Mouse (Mus musculus) B cell, adult 62 days (primary cell): ENCODE data around the gene Aars. TPM values are rescaled to one million over a fixed set of nuclear protein-coding genes. Genes with fewer than 3 reads are reported as not detected.

Experiments used
- total RNA-seq: library from RNA; stranded (reverse); gene quantifications from 4 replicates; pipeline ENCODE4 v1.2.4, GENCODE M21; 2023

Aars gene
- 41.5 to 51.6 TPM (median 44.6 TPM) in 4 replicates for total RNA-seq

DNA sequence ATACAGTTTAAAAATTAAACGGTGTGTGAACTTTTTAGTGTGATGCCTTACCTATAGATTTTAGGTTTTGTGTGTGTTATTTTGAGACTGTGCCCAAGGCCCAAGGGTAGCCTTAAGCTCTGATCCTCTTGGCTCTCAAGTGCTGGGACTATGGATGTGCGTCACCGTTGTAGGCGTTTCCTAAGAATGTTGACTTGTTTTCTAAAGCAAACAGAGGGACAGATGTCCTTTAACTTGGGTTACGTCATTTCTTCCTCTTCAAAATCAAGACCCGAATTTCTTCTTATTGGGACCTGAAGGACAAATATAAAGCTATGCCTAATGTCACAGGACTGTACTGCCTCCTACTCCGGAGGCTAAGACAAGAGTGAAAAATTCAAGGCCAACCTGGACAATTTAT is at the start of gene Aars:
Gene Aars (plus strand): TSS at position 229 of the 400 bp plus-strand sequence.

DNA sequence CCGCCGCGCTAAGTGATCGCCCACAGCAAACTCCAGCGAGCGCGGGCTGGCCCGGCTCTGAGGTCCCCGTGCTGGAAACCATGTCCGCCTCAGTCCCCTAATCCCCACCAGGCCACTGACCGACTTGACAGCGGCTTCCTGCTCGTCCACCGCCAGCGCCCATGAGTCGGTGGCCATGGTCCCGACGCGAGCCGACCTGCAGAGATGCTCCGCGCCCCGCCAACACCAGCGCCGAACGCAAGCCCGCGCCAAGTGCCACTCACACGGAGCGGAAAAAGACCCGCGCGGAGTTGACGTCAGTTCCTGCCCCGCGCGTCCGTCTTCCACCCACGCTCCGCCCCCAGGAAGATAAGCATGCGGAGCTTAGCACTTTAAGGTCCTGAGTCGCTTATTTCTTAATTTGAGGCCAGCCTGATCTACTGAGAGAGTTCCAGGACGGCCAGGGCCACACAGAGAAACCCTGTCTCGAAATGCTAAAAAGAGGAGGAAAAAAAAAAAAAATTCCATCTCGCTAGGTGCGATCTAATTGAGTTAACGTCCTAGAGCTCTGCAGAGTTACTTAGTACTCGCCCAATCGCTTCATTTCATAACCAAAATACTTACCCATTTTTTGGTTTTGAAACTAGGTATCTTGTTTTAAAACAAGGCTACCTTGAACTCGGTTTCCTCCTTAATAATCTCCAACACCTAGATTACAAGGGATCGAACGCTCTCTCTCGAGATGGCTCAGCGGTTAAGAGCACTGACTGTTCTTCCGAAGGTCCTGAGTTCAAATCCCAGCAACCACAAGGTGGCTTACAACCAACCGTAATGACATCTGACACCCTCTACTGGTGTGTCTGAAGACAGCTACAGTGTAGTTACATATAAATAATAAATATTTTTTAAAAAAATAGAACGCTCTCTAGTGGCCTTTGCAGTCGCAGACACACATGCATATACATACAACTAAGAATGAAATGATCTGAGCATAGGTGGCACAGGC is 35.1 kb upstream of the Aars start, which contains the start of gene Ddx19a:
Gene Ddx19a (minus strand): TSS at position 254 of the 985 bp plus-strand sequence.

DNA sequence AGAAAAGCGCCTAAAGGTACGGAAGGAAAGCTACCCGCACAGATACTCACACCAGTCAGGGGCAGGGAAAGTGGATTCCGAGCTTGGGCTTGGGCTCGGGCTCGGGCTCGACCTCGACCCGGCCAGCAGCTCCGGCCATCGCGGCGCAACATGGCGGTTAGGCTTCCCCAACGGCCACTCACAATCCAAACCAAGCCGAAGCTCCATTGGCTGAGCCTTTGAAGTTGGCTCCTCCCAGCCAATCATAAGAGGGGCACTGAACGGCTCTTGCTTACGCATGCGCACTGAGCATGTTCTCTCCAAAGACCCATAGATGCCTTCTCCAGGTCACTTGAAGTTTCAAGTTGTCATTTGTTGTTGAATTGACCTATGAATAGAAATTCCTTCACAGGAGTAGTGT is 1.4 kb upstream of the Aars start, which contains the start of gene Ddx19b:
Gene Ddx19b (minus strand): TSS at position 180 of the 400 bp plus-strand sequence.

DNA sequence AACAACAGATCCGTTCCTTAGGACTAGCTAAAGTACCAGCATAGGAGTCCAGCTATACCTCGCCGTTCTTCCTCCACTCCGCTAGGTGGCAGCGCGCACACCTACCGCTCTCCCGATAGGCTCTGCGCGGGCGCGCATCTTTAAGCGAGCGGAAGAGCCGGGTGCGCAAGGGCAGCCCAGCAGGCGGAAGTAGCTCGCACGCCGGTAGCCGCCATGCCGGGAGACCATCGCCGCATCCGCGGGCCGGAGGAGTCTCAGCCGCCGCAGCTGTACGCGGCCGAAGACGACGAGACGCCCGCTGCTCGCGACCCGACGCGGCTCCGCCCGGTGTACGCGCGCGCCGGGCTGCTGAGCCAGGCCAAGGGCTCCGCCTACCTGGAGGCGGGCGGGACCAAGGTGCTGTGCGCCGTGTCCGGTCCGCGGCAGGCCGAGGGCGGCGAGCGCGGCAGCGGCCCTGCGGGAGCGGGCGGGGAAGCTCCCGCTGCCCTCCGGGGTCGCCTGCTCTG is 23.3 kb downstream of the Aars start, which contains the start of gene Exosc6:
Gene Exosc6 (plus strand): TSS at position 182 of the 506 bp plus-strand sequence.

DNA sequence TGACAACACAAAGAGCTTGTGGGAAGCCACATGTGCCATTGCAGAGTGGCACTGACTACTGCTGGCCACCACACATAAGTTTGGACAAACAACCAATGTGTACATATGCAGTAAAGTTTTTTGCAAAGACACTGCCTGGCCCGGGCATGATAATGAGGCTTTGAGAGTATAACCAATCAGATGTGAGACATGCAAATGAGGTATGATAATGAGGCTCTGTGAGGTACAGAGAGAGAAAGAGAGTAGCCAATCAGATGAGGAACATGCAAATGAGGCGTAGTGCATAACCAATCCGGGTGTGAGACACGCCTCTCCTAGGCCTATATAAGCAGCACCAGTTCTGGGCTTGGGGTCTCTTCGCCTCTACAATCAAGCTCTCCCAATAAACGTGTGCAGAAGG is 59.4 kb downstream of the Aars start, which contains the start of gene Clec18a:
Gene Clec18a (minus strand): TSS at position 101 of the 400 bp plus-strand sequence.

DNA sequence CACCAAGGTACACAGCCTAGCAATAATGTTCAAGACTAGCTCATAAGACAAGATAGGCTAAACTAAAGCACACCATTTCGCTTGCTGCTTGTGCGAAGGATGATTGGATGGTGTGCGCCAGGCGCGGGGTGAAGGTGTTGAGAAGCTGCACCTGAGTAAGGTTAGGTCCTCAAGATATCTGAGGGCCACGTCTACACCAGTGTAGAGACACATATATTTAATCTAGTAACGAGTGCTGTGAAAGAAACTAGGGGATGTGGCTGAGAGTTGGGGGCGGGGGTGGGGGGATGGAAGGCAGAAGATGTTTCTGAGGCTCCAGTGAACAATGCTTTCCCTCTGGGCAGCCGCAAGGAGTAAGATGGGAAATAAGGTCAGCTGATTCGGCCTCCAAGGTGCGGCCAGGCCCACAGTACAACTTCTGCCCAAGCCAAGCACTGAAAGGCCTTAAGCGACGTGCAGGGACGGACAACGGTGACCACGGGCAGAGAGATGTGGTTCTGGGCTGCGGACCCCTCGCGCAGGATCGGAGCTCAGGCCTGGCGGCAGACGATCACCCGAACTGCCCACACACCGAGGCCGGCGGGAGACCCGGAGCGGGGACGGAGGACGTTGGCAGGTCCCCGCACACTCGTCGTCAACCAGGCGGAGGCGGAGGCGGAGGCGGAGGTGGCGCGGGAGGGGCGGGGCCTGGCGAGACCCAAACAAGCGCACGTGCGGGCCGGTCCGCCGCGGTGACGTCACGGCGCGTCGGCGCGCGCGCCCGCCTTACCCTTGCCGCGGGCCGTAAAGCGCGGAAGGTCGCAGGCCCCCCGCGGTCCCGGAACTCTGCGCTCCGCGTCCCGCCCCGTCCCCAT is 61.1 kb downstream of the Aars start, which contains the start of gene Pdpr:
Gene Pdpr (plus strand): TSS at position 766 of the 854 bp plus-strand sequence.

Other genes with a start within 250 kb of the Aars start
- gene Il34, start 227.2 kb upstream of the Aars start, total RNA-seq: not detected in 4 replicates
- 62.3 to 72.4 TPM (median 68.4 TPM) in 4 replicates for gene Cog4, start 186.5 kb upstream of the Aars start, total RNA-seq
- gene Sf3b3, start 186.4 kb upstream of the Aars start, total RNA-seq: 181 to 187 TPM (median 184 TPM) in 4 replicates
- gene Fuk, start 130.7 kb upstream of the Aars start, total RNA-seq: 14.0 to 17.4 TPM (median 16.4 TPM) in 4 replicates
- 23.6 to 29.5 TPM (median 27.0 TPM) in 4 replicates for gene St3gal2, start 113.2 kb upstream of the Aars start, total RNA-seq
- gene Ddx19a, start 35.3 kb upstream of the Aars start, total RNA-seq: 72.2 to 82.0 TPM (median 80.5 TPM) in 4 replicates
- 17.9 to 19.5 TPM (median 19.2 TPM) in 4 replicates for gene Ddx19b, start 1.4 kb upstream of the Aars start, total RNA-seq
- gene Exosc6, start 23.2 kb downstream of the Aars start, total RNA-seq: 8.2 to 10.0 TPM (median 8.9 TPM) in 4 replicates
- gene Clec18a, start 59.3 kb downstream of the Aars start, total RNA-seq: not detected in 4 replicates
- 21.2 to 25.3 TPM (median 22.4 TPM) in 4 replicates for gene Pdpr, start 61.5 kb downstream of the Aars start, total RNA-seq
- gene Glg1, start 226.1 kb downstream of the Aars start, total RNA-seq: 66.1 to 73.5 TPM (median 71.3 TPM) in 4 replicates